Mouse (Mus musculus): ENCODE results near the gene Upk3a. TPM values are rescaled to one million over a fixed set of nuclear protein-coding genes. Genes with fewer than 3 reads are reported as not detected.

Gene Upk3a
- total and polyA plus RNA-seq, 2 experiments from 2014 or later, result 0.66 to 3.0 TPM

DNA sequence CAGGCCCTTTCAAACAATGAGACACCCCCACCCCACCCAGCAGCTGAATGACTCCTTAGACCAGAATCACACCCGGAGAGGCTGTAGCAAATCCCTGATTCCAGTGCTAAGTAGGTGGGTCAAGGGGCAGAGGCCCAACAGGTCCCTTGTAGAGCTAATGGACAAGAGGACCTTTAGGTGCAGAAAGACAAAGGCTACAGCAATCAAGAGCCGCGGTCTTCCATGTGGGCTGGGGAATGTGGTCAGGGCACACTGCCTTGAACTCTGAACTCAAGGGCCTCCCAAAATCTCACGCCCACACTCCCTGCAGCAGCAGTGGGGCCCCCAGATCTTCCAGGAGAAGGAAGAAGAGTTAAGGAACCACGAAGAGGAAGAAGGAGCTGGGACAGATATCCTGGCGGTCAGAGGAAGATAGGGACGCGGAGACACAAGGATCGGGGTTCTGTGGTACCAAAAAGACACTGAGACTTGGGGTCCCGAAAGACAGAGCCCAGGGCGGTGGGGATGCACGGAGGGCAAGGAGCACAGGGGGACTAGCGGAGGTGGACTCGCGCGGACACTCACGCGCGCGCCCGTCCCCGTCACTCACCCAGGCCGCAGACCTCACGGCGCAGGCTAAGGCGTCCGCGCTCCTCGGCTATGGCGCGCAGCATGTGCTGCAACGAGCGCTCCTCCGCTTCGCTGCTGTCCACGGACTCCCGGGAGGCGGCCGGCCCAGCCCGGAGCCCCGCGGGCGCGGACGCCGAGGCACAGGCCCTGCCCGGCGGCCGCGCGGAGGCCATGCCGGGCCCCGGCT lies 29.7 kb upstream of the Upk3a start:
- peak; percentile 62 for DNase-seq (ENCODE audit: low spot score)
- 2% methylated on average over 12 of the region's 53 CpGs for WGBS
- TF ChIP-seq CTCF (IDR thresholded peaks at IDR 0.05), result no peak

DNA sequence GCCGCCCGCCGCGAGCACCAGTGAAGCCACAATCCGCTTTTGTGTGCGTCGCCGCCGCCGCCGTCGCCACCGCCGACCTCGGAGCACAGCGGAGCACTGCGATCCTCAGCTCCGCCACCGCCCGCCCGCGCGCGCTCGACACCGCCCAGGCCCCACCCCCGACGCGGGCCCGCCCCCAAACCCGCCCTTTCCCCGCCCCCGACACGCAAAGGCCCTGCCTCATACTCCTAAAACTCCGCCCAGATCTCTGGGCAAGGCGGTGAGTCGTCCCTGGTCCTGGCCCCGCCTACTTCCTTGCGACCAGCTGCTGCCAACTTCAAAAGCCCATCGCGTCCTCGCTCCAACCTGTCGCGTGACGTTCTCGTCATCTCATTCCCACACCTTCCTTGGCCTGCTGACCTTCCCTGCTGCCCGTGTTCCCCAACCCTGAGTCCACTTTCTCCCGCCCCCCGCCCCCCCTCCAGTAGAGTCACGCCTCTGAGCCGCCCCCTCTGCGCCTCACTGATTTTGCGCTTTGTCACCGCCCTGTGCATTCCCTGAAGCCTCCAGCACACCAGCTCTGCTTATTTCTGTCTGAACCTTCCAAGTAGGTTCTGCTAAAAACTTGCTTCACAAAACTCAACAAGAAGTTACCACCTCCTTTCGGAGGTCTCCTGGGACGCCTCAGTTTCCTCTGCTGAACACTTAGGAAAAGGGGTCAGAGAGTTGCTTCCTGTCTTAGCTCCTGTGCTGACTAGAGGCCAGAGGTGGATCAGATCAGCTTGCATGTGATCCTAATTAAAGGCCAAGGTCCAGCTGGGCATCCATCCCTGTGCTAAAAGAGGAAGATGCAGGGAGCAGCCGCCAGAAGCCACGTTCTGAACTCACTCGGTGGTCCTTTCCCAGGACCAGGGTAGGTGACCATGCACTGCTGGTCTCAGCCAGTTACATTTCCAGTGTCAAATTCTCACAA lies 28.8 kb upstream of the Upk3a start, which contains the start of gene 5031439G07Rik:
Gene 5031439G07Rik (minus strand): TSS at position 678 of the 952 bp plus-strand sequence.
- Histone ChIP-seq H3K27ac (ENCODE audit: low read depth, low read length) (peak within 1 kb of the TSS; percentile 89), H3K36me3 (ENCODE audit: insufficient read depth, low read length) (no peaks in the 10 kb centered on the region), H3K9me3 (ENCODE audit: low read length) (no peaks in the 10 kb centered on the region), H3K4me2 (ENCODE audit: low read depth, low read length, poor library complexity, severe bottlenecking) (peak within 1 kb of the TSS; percentile 80), H3K4me1 (ENCODE audit: insufficient read depth, low read length) (peaks cover 15% of the 10 kb centered on the region), H3K4me3 (ENCODE audit: low read depth, low read length) (peak within 1 kb of the TSS; percentile 89), H3K9ac (replicated peaks; ENCODE audit: low read length, poor library complexity, severe bottlenecking) (peak within 1 kb of the TSS; percentile 97), H3K27me3 (ENCODE audit: insufficient read depth, low read length) (no peaks in the 10 kb centered on the region)
- 2% methylated on average over 33 of the region's 59 CpGs for WGBS
- DNase-seq (ENCODE audit: low spot score) (peak; percentile 96), ATAC-seq (ENCODE audit: low FRiP score) (peak; percentile 90)
- TF ChIP-seq CTCF (IDR thresholded peaks at IDR 0.05), result no peak

More for the DNA sequence above, 29.7 kb upstream of the Upk3a start:
- Histone ChIP-seq H3K4me2 (ENCODE audit: low read depth, low read length, poor library complexity, severe bottlenecking) (peak overlapping the region; percentile 80), H3K4me3 (ENCODE audit: low read depth, low read length) (peak overlapping the region; percentile 89), H3K4me1 (ENCODE audit: insufficient read depth, low read length) (peaks cover 15% of the 10 kb centered on the region), H3K9ac (replicated peaks; ENCODE audit: low read length, poor library complexity, severe bottlenecking) (peak overlapping the region; percentile 97), H3K9me3 (ENCODE audit: low read length) (no peaks in the 10 kb centered on the region), H3K27ac (ENCODE audit: low read depth, low read length) (peak overlapping the region; percentile 89), H3K27me3 (ENCODE audit: insufficient read depth, low read length) (no peaks in the 10 kb centered on the region), H3K36me3 (ENCODE audit: insufficient read depth, low read length) (no peaks in the 10 kb centered on the region)
- peak; percentile 36 for ATAC-seq (ENCODE audit: low FRiP score)

DNA sequence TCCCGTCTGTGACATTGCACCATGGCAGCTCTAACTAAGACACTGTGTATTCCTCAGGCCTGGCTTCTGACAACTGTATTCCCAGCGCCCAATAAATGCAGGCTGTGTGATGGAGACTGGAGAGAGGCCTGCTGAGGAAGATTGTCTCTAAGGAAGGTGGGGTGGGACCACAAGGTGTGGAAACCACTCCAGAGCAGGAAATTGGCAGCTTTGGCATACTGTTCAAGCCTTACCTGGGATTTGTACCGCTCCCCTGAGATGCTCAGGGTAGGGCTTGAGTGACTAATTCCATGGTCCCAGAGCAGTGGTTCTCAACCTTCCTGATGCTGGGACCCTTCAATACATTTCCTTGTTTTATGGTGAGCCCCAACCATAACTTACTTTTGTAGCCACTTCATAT lies 27.8 kb upstream of the Upk3a start:
- Histone ChIP-seq H3K9me3 (ENCODE audit: low read length) (no peaks in the 10 kb centered on the region), H3K4me3 (ENCODE audit: low read depth, low read length) (no peak overlapping the region), H3K4me1 (ENCODE audit: insufficient read depth, low read length) (peaks cover 15% of the 10 kb centered on the region), H3K27ac (ENCODE audit: low read depth, low read length) (no peak overlapping the region), H3K36me3 (ENCODE audit: insufficient read depth, low read length) (no peaks in the 10 kb centered on the region), H3K27me3 (ENCODE audit: insufficient read depth, low read length) (no peaks in the 10 kb centered on the region), H3K4me2 (ENCODE audit: low read depth, low read length, poor library complexity, severe bottlenecking) (no peak overlapping the region), H3K9ac (replicated peaks; ENCODE audit: low read length, poor library complexity, severe bottlenecking) (no peak overlapping the region)
- TF ChIP-seq CTCF (IDR thresholded peaks at IDR 0.05), result no peak
- WGBS, result 66% methylated on average over 3 of the region's 3 CpGs
- no peak for ATAC-seq (ENCODE audit: low FRiP score)
- DNase-seq (ENCODE audit: low spot score), result no peak

DNA sequence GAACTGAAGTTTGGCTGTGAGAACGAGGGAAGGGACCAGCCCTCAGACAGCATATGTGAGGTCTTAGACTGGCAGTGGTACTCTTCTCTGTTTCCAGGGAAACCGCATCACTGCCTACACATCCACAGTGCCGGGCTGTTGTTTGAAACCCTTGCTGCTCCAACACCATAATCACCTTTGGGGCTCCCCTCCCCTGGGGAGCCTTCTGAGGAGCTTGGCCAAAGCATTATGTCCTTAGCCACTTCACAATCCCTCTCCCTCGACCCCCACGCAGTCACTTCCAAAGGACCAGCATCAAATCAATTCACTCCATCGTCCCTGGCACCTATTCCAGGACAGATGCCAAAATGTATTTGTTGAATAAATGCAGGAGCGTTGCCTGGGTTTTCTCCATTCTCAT lies 27.2 kb upstream of the Upk3a start:
- TF ChIP-seq CTCF (IDR thresholded peaks at IDR 0.05), result no peak
- no peak for ATAC-seq (ENCODE audit: low FRiP score)
- WGBS, result 16% methylated on average over 7 of the region's 7 CpGs
- Histone ChIP-seq H3K4me1 (ENCODE audit: insufficient read depth, low read length) (peaks cover 15% of the 10 kb centered on the region), H3K27ac (ENCODE audit: low read depth, low read length) (no peak overlapping the region), H3K9ac (replicated peaks; ENCODE audit: low read length, poor library complexity, severe bottlenecking) (no peak overlapping the region), H3K4me3 (ENCODE audit: low read depth, low read length) (no peak overlapping the region), H3K36me3 (ENCODE audit: insufficient read depth, low read length) (no peaks in the 10 kb centered on the region), H3K27me3 (ENCODE audit: insufficient read depth, low read length) (no peaks in the 10 kb centered on the region), H3K4me2 (ENCODE audit: low read depth, low read length, poor library complexity, severe bottlenecking) (no peak overlapping the region), H3K9me3 (ENCODE audit: low read length) (no peaks in the 10 kb centered on the region)
- DNase-seq (ENCODE audit: low spot score), result peak; percentile 30

DNA sequence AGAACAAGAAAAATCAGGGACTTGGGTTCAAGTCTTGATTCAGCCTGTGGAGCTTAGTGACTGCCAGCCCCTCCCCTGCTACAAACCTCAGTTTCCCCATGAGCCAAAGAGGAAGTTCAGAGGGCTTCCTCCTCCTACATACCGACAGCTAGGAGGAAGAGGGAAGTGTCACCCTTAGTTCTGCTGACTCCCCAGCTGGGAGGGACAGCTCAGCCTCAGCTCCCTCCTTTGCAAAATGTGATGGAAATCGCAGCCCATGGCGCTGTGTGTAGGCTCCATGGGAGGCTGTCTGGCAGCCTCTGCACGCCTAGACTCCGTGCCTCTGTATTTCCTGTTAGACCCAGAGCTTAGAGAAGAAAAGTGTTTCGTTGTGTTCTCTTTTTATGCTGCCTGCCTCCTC lies 22.4 kb upstream of the Upk3a start:
- no peaks in the 10 kb centered on the region for H3K27me3 ChIP-seq (ENCODE audit: insufficient read depth, low read length)
- no peak overlapping the region for H3K4me3 ChIP-seq (ENCODE audit: low read depth, low read length)
- WGBS, result 45% methylated on average over 6 of the region's 6 CpGs
- H3K4me1 ChIP-seq (ENCODE audit: insufficient read depth, low read length), result no peaks in the 10 kb centered on the region
- H3K36me3 ChIP-seq (ENCODE audit: insufficient read depth, low read length), result no peaks in the 10 kb centered on the region
- H3K4me2 ChIP-seq (ENCODE audit: low read depth, low read length, poor library complexity, severe bottlenecking), result no peak overlapping the region
- H3K9me3 ChIP-seq (ENCODE audit: low read length), result no peaks in the 10 kb centered on the region
- no peak for DNase-seq (ENCODE audit: low spot score)
- no peak overlapping the region for H3K9ac ChIP-seq (replicated peaks; ENCODE audit: low read length, poor library complexity, severe bottlenecking)
- H3K27ac ChIP-seq (ENCODE audit: low read depth, low read length), result no peak overlapping the region
- TF ChIP-seq CTCF (IDR thresholded peaks at IDR 0.05), result no peak
- ATAC-seq (ENCODE audit: low FRiP score), result no peak

Data from midbrain, postnatal 0 days (tissue).